Mouse (Mus musculus) liver, adult 2 months (tissue): Measurements from ENCODE around the gene Ssh2. TPM values are rescaled to one million over a fixed set of nuclear protein-coding genes. Genes with fewer than 3 reads are reported as not detected.
A peak's percentile ranks its signal among the peaks of the same experiment; 100 is the strongest.

ENCODE experiments used
- DNase-seq: peaks from one replicate; pipeline ENCODE4 v3.0.0-alpha.2; 2011; ENCODE audit warnings: low read depth, low spot score; ENCODE audit errors: extremely low read depth
- H3K27ac ChIP-seq: fragments of 200-500 bp; replicated peaks from 2 replicates; pipeline ENCODE4 v1.5.1; 2012; ENCODE audit warnings: low read depth, mild to moderate bottlenecking, control low read depth, inconsistent platforms, low read length; ENCODE audit not compliant: insufficient read depth
- H3K27me3 ChIP-seq: fragments of 200-500 bp; 2 replicates; pipeline ENCODE4 v1.6.1; 2012; ENCODE audit warnings: mild to moderate bottlenecking, moderate library complexity, low read length, inconsistent platforms; ENCODE audit not compliant: control insufficient read depth, insufficient read depth
- H3K36me3 ChIP-seq: fragments of 200-500 bp; 2 replicates; pipeline ENCODE4 v1.6.1; 2012; ENCODE audit warnings: low read length, inconsistent platforms; ENCODE audit not compliant: control insufficient read depth, insufficient read depth
- H3K4me1 ChIP-seq: fragments of 200-500 bp; 2 replicates; pipeline ENCODE4 v1.6.1; 2011; ENCODE audit warnings: low read length; ENCODE audit not compliant: control insufficient read depth, insufficient read depth
- H3K4me3 ChIP-seq: fragments of 200-500 bp; 2 replicates; pipeline ENCODE4 v1.5.1; 2011; ENCODE audit warnings: low read depth, mild to moderate bottlenecking, control low read depth, low read length, moderate library complexity; ENCODE audit not compliant: insufficient read depth
- H3K79me2 ChIP-seq: fragments of 200-500 bp; 2 replicates; pipeline ENCODE4 v1.6.1; 2012; ENCODE audit warnings: inconsistent platforms, mild to moderate bottlenecking, low read length, moderate library complexity; ENCODE audit not compliant: control insufficient read depth, insufficient read depth
- H3K9ac ChIP-seq: fragments of 200-500 bp; 2 replicates; pipeline ENCODE4 v1.6.1; 2012; ENCODE audit warnings: low read depth, mild to moderate bottlenecking, control low read depth, inconsistent platforms, low read length
- CTCF ChIP-seq: fragments of 200-500 bp; IDR thresholded peaks from 2 replicates; pipeline ENCODE4 v1.5.1; 2011; ENCODE audit warnings: low read depth, low read length, control low read depth
- POLR2A ChIP-seq: fragments of 200-500 bp; IDR thresholded peaks from 2 replicates; pipeline ENCODE4 v1.6.1; 2011; ENCODE audit warnings: low read length, control low read depth; ENCODE audit not compliant: insufficient read depth; ENCODE audit errors: extremely low read depth
- WGBS: fragments of 180-500 bp; shearing (Covaris S2); methylation state at CpG from one replicate; pipeline ENCODE4 v1.1.7; 2018; 5-methylcytosine and 5-hydroxymethylcytosine counted together
- polyA plus RNA-seq: library from polyadenylated mRNA; depleted of rRNA; stranded (reverse); fragments of >200 nt; gene quantifications from 2 replicates; pipeline ENCODE4 v1.2.3, GENCODE M21; 2012
- total RNA-seq: library from RNA; depleted of rRNA; stranded (reverse); fragments of >200 nt; gene quantifications from 2 replicates; pipeline ENCODE4 v1.2.3, GENCODE M21; 2014

Ssh2 gene
- total and polyA plus RNA-seq, 2 experiments: 3.7 to 20.1 TPM

GRCm38 (mm10) chr11:77490451-77490850 lies 274.4 kb downstream of the Ssh2 start:
- no peak overlapping the region for H3K9ac ChIP-seq
- 90% methylated on average over 6 of the region's 6 CpGs for WGBS
- no peak for DNase-seq
- no peaks in the 10 kb centered on the region for H3K36me3 ChIP-seq
- no peak overlapping the region for H3K27ac ChIP-seq
- H3K79me2 ChIP-seq: peaks cover 3% of the 10 kb centered on the region; the same call in 1 of the 2 replicates
- peaks cover 16% of the 10 kb centered on the region for H3K4me1 ChIP-seq
- no peaks in the 10 kb centered on the region for H3K27me3 ChIP-seq
- no peak overlapping the region for H3K4me3 ChIP-seq
- no peak for TF ChIP-seq POLR2A
- TF ChIP-seq CTCF: no peak

- TF ChIP-seq POLR2A (no peak), CTCF (peak; percentile 93)
- peaks cover 18% of the 10 kb centered on the region for H3K4me1 ChIP-seq
- H3K9ac ChIP-seq: no peak overlapping the region
- peak; percentile 53 for DNase-seq
- H3K79me2 ChIP-seq: peaks cover 4% of the 10 kb centered on the region
- H3K27me3 ChIP-seq: no peaks in the 10 kb centered on the region
- under 1% methylated on average over 13 of the region's 13 CpGs for WGBS
- no peaks in the 10 kb centered on the region for H3K36me3 ChIP-seq
- H3K27ac ChIP-seq: no peak overlapping the region; the same call in 1 of the 2 replicates
- H3K4me3 ChIP-seq: no peak overlapping the region
Measured at GRCm38 (mm10) chr11:77491123-77491501, 275.0 kb downstream of the Ssh2 start.

- H3K4me1 ChIP-seq: peaks cover 18% of the 10 kb centered on the region
- H3K79me2 ChIP-seq: peaks cover 4% of the 10 kb centered on the region
- WGBS: 1% methylated on average over 23 of the region's 23 CpGs
- H3K27me3 ChIP-seq: no peaks in the 10 kb centered on the region
- TF ChIP-seq CTCF: 0 out of 2 replicates have a peak, but pooled peaks have one; percentile 1
- no peak for TF ChIP-seq POLR2A
- no peaks in the 10 kb centered on the region for H3K36me3 ChIP-seq
- peak overlapping the region; percentile 31; the same call in 1 of the 2 replicates for H3K4me3 ChIP-seq
- H3K27ac ChIP-seq: no peak overlapping the region; the same call in 1 of the 2 replicates
- DNase-seq: peak; percentile 64
- peak overlapping the region; percentile 32; the same call in 1 of the 2 replicates for H3K9ac ChIP-seq
Measured at GRCm38 (mm10) chr11:77491502-77492291, 275.6 kb downstream of the Ssh2 start.

- Histone ChIP-seq H3K36me3 (no peaks in the 10 kb centered on the region), H3K27me3 (no peaks in the 10 kb centered on the region), H3K27ac (peak overlapping the region; percentile 45; the same call in 1 of the 2 replicates), H3K9ac (peak overlapping the region; percentile 77), H3K4me3 (peak overlapping the region; percentile 71), H3K4me1 (peaks cover 18% of the 10 kb centered on the region), H3K79me2 (peaks cover 9% of the 10 kb centered on the region)
- TF ChIP-seq POLR2A: no peak
- TF ChIP-seq CTCF: no peak
- DNase-seq: no peak
- WGBS: 2% methylated on average over 18 of the region's 18 CpGs
Measured at GRCm38 (mm10) chr11:77492311-77492871, 276.3 kb downstream of the Ssh2 start.

- 1% methylated on average over 29 of the region's 32 CpGs for WGBS
- TF ChIP-seq CTCF (peak; percentile 46; the same call in 1 of the 2 replicates), POLR2A (peak; percentile 54; the same call in 1 of the 2 replicates)
- peak overlapping the region; percentile 77 for H3K9ac ChIP-seq
- peaks cover 18% of the 10 kb centered on the region for H3K4me1 ChIP-seq
- peak overlapping the region; percentile 71 for H3K4me3 ChIP-seq
- H3K27me3 ChIP-seq: no peaks in the 10 kb centered on the region
- peak; percentile 76 for DNase-seq
- H3K27ac ChIP-seq: peak overlapping the region; percentile 45
- peaks cover 10% of the 10 kb centered on the region for H3K79me2 ChIP-seq
- H3K36me3 ChIP-seq: no peaks in the 10 kb centered on the region
Measured at GRCm38 (mm10) chr11:77492911-77493332, 276.8 kb downstream of the Ssh2 start.
